Mouse (Mus musculus) midbrain, embryonic 10.5 days (tissue): ENCODE data around the gene Nectin2. TPM values are rescaled to one million over a fixed set of nuclear protein-coding genes. Genes with fewer than 3 reads are reported as not detected.
"Not testable (repeated sequence)": the region's sequence is repeated elsewhere in the genome, so short reads cannot be mapped to it uniquely, and the experiment has no call there.

Source experiments
- DNase-seq: peaks from one replicate; pipeline ENCODE4 v3.0.0-alpha.2; 2017; ENCODE audit warnings: low spot score
- H3K27ac ChIP-seq: fragments of 300-500 bp; sonication (generic); replicated peaks from 2 replicates; pipeline ENCODE4 v1.5.1; 2016; ENCODE audit warnings: mild to moderate bottlenecking
- H3K27me3 ChIP-seq: fragments of 300-500 bp; sonication (generic); 2 replicates; pipeline ENCODE4 v1.6.1; 2016; ENCODE audit warnings: low read depth, mild to moderate bottlenecking; ENCODE audit not compliant: poor library complexity, severe bottlenecking
- H3K36me3 ChIP-seq: fragments of 300-500 bp; sonication (generic); 2 replicates; pipeline ENCODE4 v1.6.1; 2016; ENCODE audit warnings: mild to moderate bottlenecking, moderate library complexity
- H3K4me1 ChIP-seq: fragments of 300-500 bp; sonication (generic); 2 replicates; pipeline ENCODE4 v1.6.1; 2016
- H3K4me3 ChIP-seq: fragments of 300-500 bp; sonication (generic); 2 replicates; pipeline ENCODE4 v1.5.1; 2016; ENCODE audit warnings: mild to moderate bottlenecking, moderate library complexity
- H3K9me3 ChIP-seq: fragments of 300-500 bp; sonication (generic); replicated peaks from 2 replicates; pipeline ENCODE4 v1.6.1; 2016; ENCODE audit warnings: mild to moderate bottlenecking
- WGBS: fragments of 180-500 bp; shearing (Covaris S2); methylation state at CpG from one replicate; pipeline ENCODE4 v1.1.7; 2016; 5-methylcytosine and 5-hydroxymethylcytosine counted together
- polyA plus RNA-seq: library from polyadenylated mRNA; unstranded; fragments of >200 nt; fragmentation: Nextera tagmentation; extraction: Ambion mirVana; gene quantifications from 2 replicates; pipeline ENCODE4 v1.2.1, GENCODE M21; 2016

The Nectin2 gene
- polyA plus RNA-seq, 1 experiment from 2014 or later = 88.7 TPM

DNA sequence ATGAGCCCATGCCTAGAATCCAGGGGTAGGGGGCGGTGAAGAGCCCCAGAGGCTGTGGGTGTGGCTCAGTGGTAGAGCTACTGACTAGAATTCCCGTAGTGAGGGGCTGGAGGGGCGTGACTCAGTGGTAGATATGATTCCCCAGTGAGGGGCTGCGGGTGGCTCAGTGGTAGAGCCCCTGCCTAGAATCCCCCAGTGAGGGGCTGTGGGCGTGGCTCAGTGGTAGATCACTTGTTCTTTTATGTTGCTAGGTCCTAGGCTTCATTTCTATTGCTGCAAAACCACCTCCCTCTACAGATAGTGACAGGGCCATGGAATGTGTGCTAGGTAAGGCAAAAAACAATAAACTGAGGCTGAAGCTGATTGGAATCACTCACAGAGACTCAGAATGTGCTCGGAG is 54.4 kb downstream of the Nectin2 start:
- H3K4me1 ChIP-seq = peaks cover 54% of the 10 kb centered on the region
- no peaks in the 10 kb centered on the region for H3K27me3 ChIP-seq
- no peak overlapping the region for H3K27ac ChIP-seq
- H3K36me3 ChIP-seq = peaks cover 14% of the 10 kb centered on the region
- DNase-seq = no peak
- no peak overlapping the region for H3K4me3 ChIP-seq
- peaks cover 10% of the 10 kb centered on the region for H3K9me3 ChIP-seq
- 79% methylated on average over 6 of the region's 6 CpGs for WGBS

- no peak for DNase-seq
- Histone ChIP-seq H3K27me3 (no peaks in the 10 kb centered on the region), H3K4me1 (peaks cover 48% of the 10 kb centered on the region), H3K36me3 (peaks cover 14% of the 10 kb centered on the region), H3K9me3 (peaks cover 10% of the 10 kb centered on the region), H3K27ac (no peak overlapping the region), H3K4me3 (no peak overlapping the region)
- 51% methylated on average over 8 of the region's 8 CpGs for WGBS
Measured at GRCm38 (mm10) chr7:19695213-19695594, 55.1 kb downstream of the Nectin2 start.

- Histone ChIP-seq H3K4me3 (no peak overlapping the region), H3K9me3 (peaks cover 10% of the 10 kb centered on the region), H3K27me3 (no peaks in the 10 kb centered on the region), H3K27ac (no peak overlapping the region), H3K4me1 (peaks cover 43% of the 10 kb centered on the region), H3K36me3 (peaks cover 14% of the 10 kb centered on the region)
- no peak for DNase-seq
- 84% methylated on average over 10 of the region's 10 CpGs for WGBS
Measured at GRCm38 (mm10) chr7:19694336-19695212, 55.7 kb downstream of the Nectin2 start.

GRCm38 (mm10) chr7:19693421-19693820 is 56.9 kb downstream of the Nectin2 start:
- Histone ChIP-seq H3K4me3 (no peak overlapping the region), H3K27ac (peak overlapping the region; percentile 76)

GRCm38 (mm10) chr7:19691873-19692865 is 58.1 kb downstream of the Nectin2 start, which contains the start of gene Apoc1:
Gene Apoc1 (minus strand): TSS chr7:19692660.
- peaks cover 10% of the 10 kb centered on the region for H3K9me3 ChIP-seq
- H3K4me1 ChIP-seq = peaks cover 23% of the 10 kb centered on the region
- no peak within 1 kb of the TSS for H3K4me3 ChIP-seq
- 48% methylated on average over 27 of the region's 28 CpGs for WGBS
- peak within 1 kb of the TSS; percentile 76 for H3K27ac ChIP-seq
- H3K36me3 ChIP-seq = peaks cover 14% of the 10 kb centered on the region
- H3K27me3 ChIP-seq = no peaks in the 10 kb centered on the region
- no peak for DNase-seq

More at GRCm38 (mm10) chr7:19693421-19693820, 56.9 kb downstream of the Nectin2 start:
- WGBS = 37% methylated on average over 10 of the region's 10 CpGs
- Histone ChIP-seq H3K36me3 (peaks cover 14% of the 10 kb centered on the region), H3K9me3 (peaks cover 10% of the 10 kb centered on the region), H3K4me1 (peaks cover 31% of the 10 kb centered on the region), H3K27me3 (no peaks in the 10 kb centered on the region)
- DNase-seq = no peak

- Histone ChIP-seq H3K36me3 (peaks cover 8% of the 10 kb centered on the region), H3K27me3 (no peaks in the 10 kb centered on the region), H3K4me3 (no peak overlapping the region), H3K9me3 (peaks cover 5% of the 10 kb centered on the region), H3K27ac (no peak overlapping the region), H3K4me1 (peaks cover 23% of the 10 kb centered on the region)
- no peak for DNase-seq
- 81% methylated on average over 6 of the region's 6 CpGs for WGBS
Measured at GRCm38 (mm10) chr7:19691434-19691833, 58.8 kb downstream of the Nectin2 start.

DNA sequence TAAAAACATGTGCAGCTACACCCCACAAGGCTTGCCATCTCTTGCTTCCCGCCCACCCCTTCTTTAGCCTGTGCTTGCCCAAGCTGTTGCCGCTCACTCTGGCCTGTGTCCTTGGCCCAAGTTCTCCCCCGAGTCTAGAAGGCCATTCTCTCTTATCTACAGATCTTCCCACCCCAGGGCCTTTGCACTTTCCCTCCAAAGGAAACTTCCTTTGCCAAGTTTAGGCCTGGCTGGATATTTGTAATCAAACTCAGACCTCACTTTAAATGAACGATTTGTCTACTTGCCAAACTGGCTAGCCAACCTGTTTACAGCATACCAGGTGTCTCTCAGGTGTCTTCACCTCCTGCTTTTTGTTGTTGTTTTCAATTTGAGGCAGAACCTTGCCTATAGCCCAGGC is 59.4 kb downstream of the Nectin2 start:
- WGBS = 86% methylated on average over 4 of the region's 4 CpGs
- no peak for DNase-seq

DNA sequence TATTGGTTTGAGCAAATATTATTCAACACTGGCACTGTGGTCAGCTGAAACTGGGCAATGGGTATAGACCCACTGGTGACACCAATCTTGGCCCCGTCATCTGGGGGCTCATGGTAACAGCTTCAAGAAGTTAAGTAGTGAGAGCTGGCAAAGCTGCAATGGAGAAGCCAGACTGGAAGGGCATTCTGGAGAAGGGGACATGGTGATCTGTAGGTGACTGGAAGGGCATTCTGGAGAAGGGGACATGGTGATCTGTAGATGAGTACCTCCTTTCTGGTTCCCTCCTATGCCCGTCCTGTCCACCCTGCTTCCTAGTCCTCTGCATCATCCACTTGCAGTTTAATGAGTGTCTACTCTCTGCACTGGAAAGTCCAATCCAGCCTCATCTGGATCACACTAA is 61.7 kb downstream of the Nectin2 start:
- WGBS = 93% methylated on average over 2 of the region's 2 CpGs
- Histone ChIP-seq H3K27me3 (no peaks in the 10 kb centered on the region), H3K9me3 (0 out of 2 replicates have a peak, but pooled peaks cover 3% of the 10 kb centered on the region), H3K27ac (no peak overlapping the region), H3K36me3 (no peaks in the 10 kb centered on the region), H3K4me3 (no peak overlapping the region), H3K4me1 (peaks cover 21% of the 10 kb centered on the region)
- no peak for DNase-seq

More for the DNA sequence above, 59.4 kb downstream of the Nectin2 start:
- no peak overlapping the region for H3K27ac ChIP-seq
- H3K36me3 ChIP-seq = peaks cover 2% of the 10 kb centered on the region
- H3K4me1 ChIP-seq = peaks cover 23% of the 10 kb centered on the region
- 0 out of 2 replicates have a peak, but pooled peaks cover 3% of the 10 kb centered on the region for H3K9me3 ChIP-seq
- no peak overlapping the region for H3K4me3 ChIP-seq
- no peaks in the 10 kb centered on the region for H3K27me3 ChIP-seq

DNA sequence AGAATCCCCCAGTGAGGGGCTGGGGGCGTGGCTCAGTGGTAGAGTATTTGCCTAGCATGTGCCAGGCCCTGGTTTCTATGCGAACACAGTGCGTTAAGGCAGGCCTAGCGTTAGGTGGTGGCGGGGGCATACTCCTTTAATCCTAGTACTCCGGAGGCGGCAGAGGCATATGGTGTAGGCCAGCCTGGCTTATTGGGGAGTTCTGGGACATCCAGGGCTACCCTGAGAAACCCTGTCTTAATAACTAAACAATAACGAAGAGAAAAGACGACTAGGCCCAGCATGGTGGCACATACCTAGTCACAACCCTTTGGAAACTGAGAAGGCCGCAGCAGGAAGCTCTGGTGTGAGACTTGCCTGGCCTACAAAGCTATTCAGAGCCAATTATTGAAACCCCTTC is 62.2 kb downstream of the Nectin2 start:
- Histone ChIP-seq H3K27me3 (no peaks in the 10 kb centered on the region), H3K4me3 (no peak overlapping the region), H3K9me3 (0 out of 2 replicates have a peak, but pooled peaks cover 3% of the 10 kb centered on the region), H3K36me3 (no peaks in the 10 kb centered on the region), H3K4me1 (peaks cover 16% of the 10 kb centered on the region), H3K27ac (no peak overlapping the region)
- DNase-seq = no peak
- 90% methylated on average over 10 of the region's 10 CpGs for WGBS

DNA sequence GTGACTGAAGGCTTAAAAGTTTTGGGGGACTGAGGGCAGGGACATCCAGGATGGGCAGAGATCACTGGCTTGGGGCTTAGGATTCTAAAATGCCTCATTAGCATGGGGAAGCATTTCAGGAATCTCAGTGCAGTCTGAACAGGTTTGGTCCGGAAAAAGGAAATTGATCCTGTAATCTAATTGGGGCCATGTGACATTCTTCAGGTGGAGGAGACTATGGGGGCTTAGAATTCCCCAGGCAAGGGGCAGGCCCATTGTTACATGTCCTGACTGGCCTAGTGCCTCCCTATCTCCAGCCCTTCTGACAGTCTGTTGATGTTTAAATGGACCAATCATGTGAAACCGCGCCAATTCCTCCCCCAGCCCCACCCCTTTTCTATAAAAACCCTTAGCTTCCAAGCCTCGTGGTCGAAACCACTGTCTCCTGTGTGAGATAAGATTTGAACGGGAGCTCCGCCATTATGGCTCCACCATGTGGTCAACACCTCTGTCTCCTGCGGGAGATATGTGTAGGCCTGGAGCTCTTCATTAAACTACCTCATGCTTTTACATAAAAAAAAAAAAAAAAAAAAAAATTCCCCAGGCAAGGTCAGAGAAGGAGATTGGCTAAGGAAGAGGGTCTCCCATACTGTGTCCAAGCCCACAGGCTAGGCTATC is 63.2 kb downstream of the Nectin2 start:
- WGBS = 85% methylated on average over 8 of the region's 8 CpGs

DNA sequence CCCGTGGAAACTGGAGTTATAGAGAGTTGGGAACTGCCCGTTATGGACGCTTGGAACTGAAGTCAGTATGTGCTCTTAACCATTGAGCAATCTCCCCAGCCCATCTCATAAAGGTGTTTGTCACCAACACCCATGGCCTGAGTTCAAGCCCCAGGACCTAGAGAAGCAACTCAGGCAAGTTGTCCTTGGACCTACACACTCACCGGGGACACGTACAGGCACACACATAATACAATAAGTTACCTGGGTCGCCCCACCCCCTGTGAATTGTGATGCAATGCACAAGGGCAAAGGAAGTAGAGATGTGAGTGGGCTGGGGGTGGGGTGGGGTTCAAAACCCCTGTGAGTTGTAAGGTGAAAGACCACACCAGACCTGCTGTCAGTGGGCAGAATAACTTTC is 63.8 kb downstream of the Nectin2 start:
- Histone ChIP-seq H3K27me3 (no peaks in the 10 kb centered on the region), H3K9me3 (0 out of 2 replicates have a peak, but pooled peaks cover 3% of the 10 kb centered on the region), H3K36me3 (no peaks in the 10 kb centered on the region), H3K4me3 (no peak overlapping the region), H3K27ac (no peak overlapping the region), H3K4me1 (peaks cover under 1% of the 10 kb centered on the region; the same call in 1 of the 2 replicates)
- no peak for DNase-seq
- WGBS = 91% methylated on average over 6 of the region's 6 CpGs

More for the DNA sequence above, 63.2 kb downstream of the Nectin2 start:
- H3K36me3 ChIP-seq, H3K4me1 ChIP-seq, H3K27ac ChIP-seq, H3K4me3 ChIP-seq, H3K27me3 ChIP-seq, DNase-seq, H3K9me3 ChIP-seq: not testable (repeated sequence)

- H3K27me3 ChIP-seq = no peaks in the 10 kb centered on the region
- H3K36me3 ChIP-seq = no peaks in the 10 kb centered on the region
- no peak for DNase-seq
- H3K4me1 ChIP-seq = no peaks in the 10 kb centered on the region
- H3K27ac ChIP-seq = no peak overlapping the region
- H3K4me3 ChIP-seq = no peak overlapping the region
- H3K9me3 ChIP-seq = no peaks in the 10 kb centered on the region
- WGBS = 68% methylated on average over 4 of the region's 4 CpGs
Measured at GRCm38 (mm10) chr7:19685374-19685773, 64.9 kb downstream of the Nectin2 start.
